Mouse (Mus musculus) kidney, adult 2 months (tissue): ENCODE data around the gene Tshz2. TPM values are rescaled to one million over a fixed set of nuclear protein-coding genes. Genes with fewer than 3 reads are reported as not detected.

Source experiments
- DNase-seq: peaks from one replicate; pipeline ENCODE4 v3.0.0; 2021
- H3K27ac ChIP-seq: fragments of 200-500 bp; 2 replicates; pipeline ENCODE4 v1.5.1; 2012; ENCODE audit warnings: low read depth, low read length, control low read depth, inconsistent platforms; ENCODE audit not compliant: insufficient read depth
- H3K27me3 ChIP-seq: fragments of 200-500 bp; replicated peaks from 2 replicates; pipeline ENCODE4 v1.6.1; 2012; ENCODE audit warnings: mild to moderate bottlenecking, moderate library complexity, low read length, inconsistent platforms; ENCODE audit not compliant: control insufficient read depth, insufficient read depth
- H3K36me3 ChIP-seq: fragments of 200-500 bp; 2 replicates; pipeline ENCODE4 v1.6.1; 2012; ENCODE audit warnings: mild to moderate bottlenecking, moderate library complexity, low read length, inconsistent platforms; ENCODE audit not compliant: control insufficient read depth, insufficient read depth
- H3K4me1 ChIP-seq: fragments of 200-500 bp; 2 replicates; pipeline ENCODE4 v1.6.1; 2011; ENCODE audit warnings: low read length; ENCODE audit not compliant: control insufficient read depth, insufficient read depth
- H3K4me3 ChIP-seq: fragments of 200-500 bp; 2 replicates; pipeline ENCODE4 v1.5.1; 2011; ENCODE audit warnings: mild to moderate bottlenecking, low read depth, low read length, control low read depth; ENCODE audit not compliant: insufficient read depth
- CTCF ChIP-seq: fragments of 200-500 bp; conservative IDR thresholded peaks from 2 replicates; pipeline ENCODE4 v1.5.1; 2011; ENCODE audit warnings: low read depth, mild to moderate bottlenecking, control low read depth, low read length, moderate library complexity, mixed read lengths; ENCODE audit not compliant: insufficient read depth, insufficient read length
- POLR2A ChIP-seq: fragments of 200-500 bp; IDR thresholded peaks from one replicate; pipeline ENCODE4 v1.6.1; 2011; ENCODE audit warnings: low read depth, low read length, control low read depth
- WGBS: fragments of 180-500 bp; shearing (Covaris S2); methylation state at CpG from one replicate; pipeline ENCODE4 v1.1.7; 2018; 5-methylcytosine and 5-hydroxymethylcytosine counted together
- polyA plus RNA-seq: library from polyadenylated mRNA; depleted of rRNA; stranded (reverse); fragments of >200 nt; gene quantifications from 2 replicates; pipeline ENCODE4 v1.2.3, GENCODE M21; 2012

Gene Tshz2
- polyA plus RNA-seq, 1 experiment = 17.6 TPM

DNA sequence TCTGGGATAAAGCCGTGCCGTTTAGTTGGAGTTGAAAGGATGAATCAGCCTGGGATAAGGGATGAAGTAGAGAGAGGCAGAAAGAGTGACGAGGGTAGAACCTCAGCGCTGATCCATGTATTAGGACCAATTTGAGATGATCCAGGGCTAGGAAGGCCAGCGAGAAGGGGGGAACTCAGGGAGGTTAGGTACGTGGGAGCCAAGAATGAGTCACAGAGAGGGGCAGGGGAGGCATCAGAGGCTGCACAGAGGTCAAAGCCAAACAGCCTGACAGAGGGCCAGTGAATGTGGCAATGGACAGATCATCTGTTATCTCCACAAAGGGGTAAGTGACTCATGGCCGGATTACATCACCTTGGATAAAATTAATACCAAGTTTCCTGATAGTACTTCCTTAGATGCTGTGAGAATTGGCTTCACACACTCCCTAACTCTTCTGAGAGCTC, 97.8 kb downstream of the Tshz2 start:
- no peak overlapping the region for H3K4me3 ChIP-seq
- peak; percentile 20 for DNase-seq
- no peak for TF ChIP-seq CTCF
- no peak for TF ChIP-seq POLR2A
- H3K27me3 ChIP-seq = no peaks in the 10 kb centered on the region
- 50% methylated on average over 7 of the region's 7 CpGs for WGBS
- no peak overlapping the region for H3K27ac ChIP-seq
- H3K36me3 ChIP-seq = no peaks in the 10 kb centered on the region
- H3K4me1 ChIP-seq = no peaks in the 10 kb centered on the region

DNA sequence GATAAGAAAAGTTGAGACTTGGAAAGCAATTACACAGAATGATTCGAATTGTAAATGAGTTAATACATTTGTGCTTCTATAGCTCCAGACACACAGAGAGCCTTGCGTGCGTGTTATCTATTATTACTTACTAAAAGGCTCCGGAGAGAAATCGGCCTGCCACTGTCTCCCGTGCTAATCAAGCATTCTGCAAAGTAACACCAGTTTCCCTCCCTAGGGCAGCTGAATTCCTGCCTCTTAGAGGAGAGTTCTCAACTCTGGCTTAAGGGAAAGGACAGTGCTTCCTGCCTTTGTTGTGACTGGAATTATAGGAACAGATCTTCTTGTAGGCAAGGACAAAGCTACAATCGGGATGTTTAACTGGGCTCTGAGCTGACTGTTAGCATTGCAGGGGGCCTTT, 101.2 kb downstream of the Tshz2 start:
- WGBS = 71% methylated on average over 7 of the region's 7 CpGs
- Histone ChIP-seq H3K4me1 (no peaks in the 10 kb centered on the region), H3K27ac (no peak overlapping the region), H3K36me3 (no peaks in the 10 kb centered on the region), H3K4me3 (no peak overlapping the region), H3K27me3 (no peaks in the 10 kb centered on the region)
- peak; percentile 25 for DNase-seq
- TF ChIP-seq CTCF (no peak), POLR2A (no peak)

DNA sequence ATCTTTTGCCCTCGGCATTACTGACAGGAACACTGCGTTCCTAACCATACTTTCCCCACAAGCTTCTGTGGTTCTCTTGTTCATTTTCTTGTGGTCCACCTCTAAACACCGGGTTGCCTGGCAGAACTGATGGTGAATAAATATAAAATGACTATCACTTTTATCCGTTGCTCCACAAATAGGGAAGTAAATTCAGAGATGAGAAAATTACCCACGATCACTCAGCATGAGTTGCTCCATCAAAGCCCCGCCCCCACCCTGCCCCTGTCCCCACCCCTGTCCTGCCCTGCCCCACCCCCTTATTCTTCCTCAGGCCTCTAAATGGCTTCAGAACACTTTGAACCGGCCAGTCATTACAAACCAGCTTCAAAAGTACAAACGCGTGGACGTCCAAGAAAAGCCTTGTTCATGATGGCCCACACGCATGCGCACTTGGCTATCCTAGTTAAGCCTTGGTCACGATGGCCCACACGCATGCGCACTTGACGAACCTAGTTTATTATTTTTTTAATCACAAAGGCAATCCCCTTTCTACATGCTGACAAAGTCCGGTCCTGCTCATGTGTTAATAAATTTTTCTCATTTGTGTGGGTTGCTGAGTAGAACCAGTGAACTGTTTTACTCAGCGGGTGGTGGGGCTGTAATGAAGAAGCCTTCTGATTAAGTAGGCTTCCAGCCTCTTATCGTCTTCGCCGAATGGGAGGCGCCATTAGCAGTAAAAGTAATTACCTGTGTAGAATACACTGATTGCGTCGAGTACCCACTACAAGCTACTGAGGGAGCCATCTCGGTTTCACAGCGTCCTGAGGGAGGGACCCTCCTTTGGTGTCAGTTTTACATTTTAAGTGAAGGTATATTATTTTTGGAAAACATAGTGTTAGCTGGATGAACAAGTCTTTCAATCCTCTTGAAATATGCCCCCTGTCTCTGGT, 102.9 kb downstream of the Tshz2 start:
- no peaks in the 10 kb centered on the region for H3K4me1 ChIP-seq
- no peaks in the 10 kb centered on the region for H3K36me3 ChIP-seq
- H3K4me3 ChIP-seq = no peak overlapping the region
- TF ChIP-seq CTCF (no peak), POLR2A (no peak)
- no peak overlapping the region for H3K27ac ChIP-seq
- H3K27me3 ChIP-seq = no peaks in the 10 kb centered on the region
- DNase-seq = peak; percentile 26
- WGBS = 50% methylated on average over 26 of the region's 26 CpGs

DNA sequence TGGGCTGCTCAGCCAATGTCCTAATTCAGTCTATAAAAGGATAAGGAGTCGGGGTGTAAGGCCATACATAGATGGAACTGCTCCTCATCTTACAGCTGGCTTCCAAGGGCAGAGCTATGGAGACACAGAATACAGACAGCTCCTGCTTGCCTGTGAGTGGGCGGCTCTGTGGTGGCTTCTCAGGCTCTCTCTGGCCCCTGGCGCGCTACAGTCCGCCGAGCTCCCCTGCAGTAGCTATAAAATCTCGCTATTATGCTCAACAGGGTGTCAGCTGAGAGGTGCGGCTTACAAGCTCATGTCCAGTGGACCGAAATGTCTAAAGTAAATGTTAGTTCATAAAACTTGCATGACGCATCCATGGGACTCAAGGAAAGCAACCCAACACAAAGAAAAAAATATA, 108.2 kb downstream of the Tshz2 start:
- no peak for TF ChIP-seq POLR2A
- no peak for TF ChIP-seq CTCF
- Histone ChIP-seq H3K36me3 (no peaks in the 10 kb centered on the region), H3K4me3 (no peak overlapping the region), H3K4me1 (no peaks in the 10 kb centered on the region), H3K27ac (no peak overlapping the region), H3K27me3 (no peaks in the 10 kb centered on the region)
- DNase-seq = no peak
- WGBS = 36% methylated on average over 10 of the region's 10 CpGs

DNA sequence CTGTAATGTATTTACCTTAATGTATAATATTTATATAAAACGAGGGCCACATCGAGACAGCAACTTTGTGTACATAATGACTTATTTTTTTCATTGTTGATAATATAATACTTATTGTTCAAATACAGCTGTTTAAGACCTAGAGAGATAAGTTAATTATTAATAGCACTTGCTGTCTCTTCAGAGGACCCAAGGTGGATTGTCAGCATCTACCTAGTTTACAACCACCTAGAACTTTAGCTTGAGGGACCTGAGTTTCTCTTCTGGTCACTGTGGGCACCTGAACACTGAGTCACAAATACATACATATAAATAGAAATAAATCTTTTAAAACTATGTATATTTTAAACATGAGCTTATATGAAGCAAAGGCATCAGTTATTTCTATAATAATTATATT, 110.0 kb downstream of the Tshz2 start:
- H3K27ac ChIP-seq = no peak overlapping the region
- H3K27me3 ChIP-seq = no peaks in the 10 kb centered on the region
- TF ChIP-seq CTCF = no peak
- no peak for TF ChIP-seq POLR2A
- H3K4me1 ChIP-seq = no peaks in the 10 kb centered on the region
- no peak overlapping the region for H3K4me3 ChIP-seq
- DNase-seq = no peak
- no peaks in the 10 kb centered on the region for H3K36me3 ChIP-seq
- 80% methylated on average over 2 of the region's 2 CpGs for WGBS

DNA sequence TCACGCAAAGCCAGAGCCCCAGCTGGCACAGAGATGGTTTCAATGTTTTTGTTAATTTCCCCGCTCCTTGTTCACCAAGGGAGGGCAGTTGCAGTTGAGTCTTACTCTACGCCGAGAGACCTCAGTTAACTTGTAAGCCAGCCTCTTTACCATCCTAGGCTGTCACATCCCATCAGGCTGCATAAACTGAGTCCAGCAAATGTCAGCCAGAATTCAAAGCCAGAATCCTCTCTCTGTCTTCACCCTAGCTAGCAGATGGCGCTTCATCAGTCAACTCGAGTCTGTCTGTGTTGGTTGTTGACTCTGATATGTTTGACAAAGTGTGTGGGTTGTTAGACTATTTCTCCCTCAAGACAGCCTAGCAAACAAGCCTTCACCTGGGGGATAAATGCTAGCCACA, 110.5 kb downstream of the Tshz2 start:
- DNase-seq = no peak
- Histone ChIP-seq H3K27ac (no peak overlapping the region), H3K4me1 (no peaks in the 10 kb centered on the region), H3K36me3 (no peaks in the 10 kb centered on the region), H3K4me3 (no peak overlapping the region), H3K27me3 (no peaks in the 10 kb centered on the region)
- TF ChIP-seq CTCF (no peak), POLR2A (no peak)
- WGBS = 79% methylated on average over 6 of the region's 6 CpGs

DNA sequence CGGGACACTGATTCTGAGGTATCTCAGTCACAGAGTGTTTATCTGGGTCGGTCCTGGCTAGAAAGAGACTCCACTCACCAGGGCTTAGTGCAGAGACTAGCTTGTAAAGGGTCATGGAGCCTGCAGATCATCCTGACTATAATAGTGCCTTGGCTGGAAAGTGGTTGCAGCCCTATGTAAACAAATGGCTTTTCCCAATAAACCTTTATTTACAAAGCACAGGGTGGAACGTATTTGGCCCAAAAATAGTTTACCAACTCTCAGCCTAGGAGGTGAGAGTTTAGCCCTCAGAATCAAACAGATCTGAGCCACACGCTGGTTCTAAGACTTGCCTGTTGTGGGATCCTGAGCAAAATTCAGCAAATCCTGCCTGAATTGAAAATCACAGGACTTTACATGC, 111.1 kb downstream of the Tshz2 start:
- Histone ChIP-seq H3K27ac (no peak overlapping the region), H3K27me3 (no peaks in the 10 kb centered on the region), H3K36me3 (no peaks in the 10 kb centered on the region), H3K4me1 (peaks cover 5% of the 10 kb centered on the region; the same call in 1 of the 2 replicates), H3K4me3 (no peak overlapping the region)
- 79% methylated on average over 4 of the region's 4 CpGs for WGBS
- TF ChIP-seq POLR2A (no peak), CTCF (no peak)
- no peak for DNase-seq
